Mouse (Mus musculus) limb, embryonic 13.5 days (tissue): Measurements from ENCODE around the gene Zkscan14. TPM values are rescaled to one million over a fixed set of nuclear protein-coding genes. Genes with fewer than 3 reads are reported as not detected.
"Not testable (repeated sequence)": the region's sequence is repeated elsewhere in the genome, so short reads cannot be mapped to it uniquely, and the experiment has no call there.

Source experiments
- ATAC-seq: fragments of 200-750 bp; cut with Nextera tagmentation; 2 replicates; pipeline ENCODE4 v1.8.0; 2017; ENCODE audit warnings: low read depth, moderate number of reproducible peaks, moderate TSS enrichment; ENCODE audit not compliant: low FRiP score
- H3K27ac ChIP-seq: fragments of 300-500 bp; sonication (generic); 2 replicates; pipeline ENCODE4 v1.5.1; 2015; ENCODE audit warnings: inconsistent platforms, mild to moderate bottlenecking, moderate library complexity
- H3K27me3 ChIP-seq: fragments of 300-500 bp; sonication (generic); 2 replicates; pipeline ENCODE4 v1.6.1; 2015; ENCODE audit warnings: mild to moderate bottlenecking, inconsistent platforms
- H3K36me3 ChIP-seq: fragments of 300-500 bp; sonication (generic); 2 replicates; pipeline ENCODE4 v1.6.1; 2015; ENCODE audit warnings: inconsistent platforms, mild to moderate bottlenecking, moderate library complexity
- H3K4me1 ChIP-seq: fragments of 300-500 bp; sonication (generic); 2 replicates; pipeline ENCODE4 v1.6.1; 2015; ENCODE audit warnings: inconsistent platforms
- H3K4me2 ChIP-seq: fragments of 300-500 bp; sonication (generic); replicated peaks from 2 replicates; pipeline ENCODE4 v1.6.1; 2015; ENCODE audit warnings: inconsistent platforms, mild to moderate bottlenecking, moderate library complexity
- H3K4me3 ChIP-seq: fragments of 300-500 bp; sonication (generic); 2 replicates; pipeline ENCODE4 v1.5.1; 2015; ENCODE audit warnings: moderate library complexity, mild to moderate bottlenecking, inconsistent platforms
- H3K9ac ChIP-seq: fragments of 300-500 bp; sonication (generic); 2 replicates; pipeline ENCODE4 v1.6.1; 2015; ENCODE audit warnings: mild to moderate bottlenecking, inconsistent platforms
- H3K9me3 ChIP-seq: fragments of 300-500 bp; sonication (generic); 2 replicates; pipeline ENCODE4 v1.6.1; 2016; ENCODE audit warnings: inconsistent platforms
- WGBS: fragments of 180-500 bp; shearing (Covaris S2); methylation state at CpG from one replicate; pipeline ENCODE4 v1.1.7; 2015; 5-methylcytosine and 5-hydroxymethylcytosine counted together
- polyA plus RNA-seq: library from polyadenylated mRNA; unstranded; fragments of >200 nt; fragmentation: Nextera tagmentation; extraction: Ambion mirVana; gene quantifications from 2 replicates; pipeline ENCODE4 v1.2.1, GENCODE M21; 2015

Gene Zkscan14
- polyA plus RNA-seq, 1 experiment from 2014 or later, result 11.0 TPM

- Histone ChIP-seq H3K9ac (no peak overlapping the region), H3K4me1 (no peaks in the 10 kb centered on the region), H3K27me3 (no peaks in the 10 kb centered on the region), H3K27ac (no peak overlapping the region), H3K9me3 (no peaks in the 10 kb centered on the region), H3K4me2 (no peak overlapping the region), H3K36me3 (peaks cover 78% of the 10 kb centered on the region), H3K4me3 (no peak overlapping the region)
- WGBS, result 91% methylated on average over 21 of the region's 21 CpGs
- no peak for ATAC-seq
These were observed 16.5 kb upstream of the Zkscan14 start for GRCm38 (mm10) chr5:145218206-145218605.

GRCm38 (mm10) chr5:145217746-145218145 is 16.1 kb upstream of the Zkscan14 start:
- H3K4me2 ChIP-seq, result no peak overlapping the region
- no peak for ATAC-seq
- H3K9ac ChIP-seq, result no peak overlapping the region
- H3K27me3 ChIP-seq, result no peaks in the 10 kb centered on the region
- H3K9me3 ChIP-seq, result no peaks in the 10 kb centered on the region
- H3K4me1 ChIP-seq, result no peaks in the 10 kb centered on the region
- no peak overlapping the region for H3K27ac ChIP-seq
- peaks cover 77% of the 10 kb centered on the region for H3K36me3 ChIP-seq
- WGBS, result 82% methylated on average over 6 of the region's 6 CpGs
- no peak overlapping the region for H3K4me3 ChIP-seq

DNA sequence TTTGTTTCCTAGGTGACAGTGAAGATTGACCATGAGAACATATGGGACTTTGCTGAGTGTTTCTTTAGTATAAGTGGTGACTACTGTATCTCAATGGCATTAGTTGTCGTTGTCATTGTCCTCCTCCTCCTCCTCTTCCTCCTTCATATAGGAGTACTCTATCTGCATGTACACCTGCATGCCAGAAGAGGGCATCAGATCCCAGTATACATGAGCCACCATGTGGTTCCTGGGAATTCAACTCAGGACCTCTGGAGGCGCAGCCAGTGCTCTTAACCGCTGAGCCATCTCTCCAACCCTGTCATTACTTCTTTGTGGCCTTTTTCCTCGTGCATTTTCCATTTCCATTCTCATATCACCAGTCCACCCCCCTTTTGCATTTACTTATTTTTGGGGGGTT is 13.0 kb upstream of the Zkscan14 start:
- peaks cover 79% of the 10 kb centered on the region for H3K36me3 ChIP-seq
- no peak overlapping the region for H3K27ac ChIP-seq
- WGBS, result 78% methylated on average over 4 of the region's 4 CpGs
- H3K9me3 ChIP-seq, result no peaks in the 10 kb centered on the region
- no peak for ATAC-seq
- no peaks in the 10 kb centered on the region for H3K27me3 ChIP-seq
- no peak overlapping the region for H3K4me2 ChIP-seq
- no peak overlapping the region for H3K4me3 ChIP-seq
- no peaks in the 10 kb centered on the region for H3K4me1 ChIP-seq
- H3K9ac ChIP-seq, result no peak overlapping the region

GRCm38 (mm10) chr5:145213505-145213904 is 11.8 kb upstream of the Zkscan14 start:
- H3K27me3 ChIP-seq, result no peaks in the 10 kb centered on the region

GRCm38 (mm10) chr5:145212216-145212615 is 10.5 kb upstream of the Zkscan14 start:
- no peaks in the 10 kb centered on the region for H3K9me3 ChIP-seq
- ATAC-seq, result no peak
- WGBS, result 89% methylated on average over 4 of the region's 4 CpGs
- no peak overlapping the region for H3K4me2 ChIP-seq
- no peak overlapping the region for H3K27ac ChIP-seq
- H3K27me3 ChIP-seq, result no peaks in the 10 kb centered on the region
- H3K4me1 ChIP-seq, result no peaks in the 10 kb centered on the region
- H3K36me3 ChIP-seq, result peaks cover 80% of the 10 kb centered on the region
- H3K4me3 ChIP-seq, result no peak overlapping the region
- no peak overlapping the region for H3K9ac ChIP-seq

More at GRCm38 (mm10) chr5:145213505-145213904, 11.8 kb upstream of the Zkscan14 start:
- H3K9ac ChIP-seq, result no peak overlapping the region
- H3K4me3 ChIP-seq, result no peak overlapping the region
- 91% methylated on average over 3 of the region's 3 CpGs for WGBS
- no peak overlapping the region for H3K27ac ChIP-seq
- H3K9me3 ChIP-seq, result no peaks in the 10 kb centered on the region
- H3K36me3 ChIP-seq, result peaks cover 78% of the 10 kb centered on the region
- no peak for ATAC-seq
- H3K4me2 ChIP-seq, result no peak overlapping the region
- no peaks in the 10 kb centered on the region for H3K4me1 ChIP-seq

DNA sequence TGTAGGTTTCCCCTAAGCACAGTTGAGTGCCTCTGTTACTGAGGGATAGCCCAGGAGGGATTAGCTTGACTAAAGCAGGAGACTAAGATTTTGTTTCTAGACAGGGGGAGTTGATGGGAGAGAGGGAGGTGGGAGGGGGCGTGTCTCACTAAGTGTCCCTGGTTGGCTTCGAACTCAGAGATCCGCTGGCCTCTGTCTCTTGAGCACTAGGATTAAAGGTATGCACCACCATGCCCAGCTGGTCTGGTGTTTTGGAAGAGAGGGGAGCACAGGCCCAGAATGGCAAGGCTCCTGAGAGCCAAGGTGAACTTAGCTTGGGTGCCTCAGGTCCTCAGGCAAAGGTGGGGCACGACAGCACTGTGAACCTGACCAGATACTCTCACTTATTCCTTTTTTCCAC is 9.7 kb upstream of the Zkscan14 start:
- no peak overlapping the region for H3K4me3 ChIP-seq
- H3K4me1 ChIP-seq, result no peaks in the 10 kb centered on the region
- H3K4me2 ChIP-seq, result no peak overlapping the region
- H3K27ac ChIP-seq, result no peak overlapping the region
- H3K36me3 ChIP-seq, result peaks cover 83% of the 10 kb centered on the region
- no peaks in the 10 kb centered on the region for H3K9me3 ChIP-seq
- no peak for ATAC-seq
- no peaks in the 10 kb centered on the region for H3K27me3 ChIP-seq
- H3K9ac ChIP-seq, result no peak overlapping the region
- WGBS, result 92% methylated on average over 4 of the region's 4 CpGs

GRCm38 (mm10) chr5:145208391-145208790 is 6.7 kb upstream of the Zkscan14 start:
- not testable (repeated sequence) for H3K4me2 ChIP-seq, H3K9ac ChIP-seq, H3K9me3 ChIP-seq, H3K4me3 ChIP-seq, H3K27me3 ChIP-seq, H3K27ac ChIP-seq, ATAC-seq
- Histone ChIP-seq H3K4me1 (peaks cover 13% of the 10 kb centered on the region), H3K36me3 (peaks cover 57% of the 10 kb centered on the region)
- WGBS, result 48% methylated on average over 11 of the region's 11 CpGs

- H3K9ac ChIP-seq, result no peak overlapping the region
- no peak overlapping the region for H3K27ac ChIP-seq
- peaks cover 54% of the 10 kb centered on the region for H3K36me3 ChIP-seq
- WGBS, result 86% methylated on average over 6 of the region's 6 CpGs
- no peaks in the 10 kb centered on the region for H3K27me3 ChIP-seq
- no peaks in the 10 kb centered on the region for H3K9me3 ChIP-seq
- peaks cover 13% of the 10 kb centered on the region for H3K4me1 ChIP-seq
- H3K4me3 ChIP-seq, result no peak overlapping the region
- H3K4me2 ChIP-seq, result no peak overlapping the region
- no peak for ATAC-seq
These were observed 6.3 kb upstream of the Zkscan14 start for GRCm38 (mm10) chr5:145207954-145208353.

DNA sequence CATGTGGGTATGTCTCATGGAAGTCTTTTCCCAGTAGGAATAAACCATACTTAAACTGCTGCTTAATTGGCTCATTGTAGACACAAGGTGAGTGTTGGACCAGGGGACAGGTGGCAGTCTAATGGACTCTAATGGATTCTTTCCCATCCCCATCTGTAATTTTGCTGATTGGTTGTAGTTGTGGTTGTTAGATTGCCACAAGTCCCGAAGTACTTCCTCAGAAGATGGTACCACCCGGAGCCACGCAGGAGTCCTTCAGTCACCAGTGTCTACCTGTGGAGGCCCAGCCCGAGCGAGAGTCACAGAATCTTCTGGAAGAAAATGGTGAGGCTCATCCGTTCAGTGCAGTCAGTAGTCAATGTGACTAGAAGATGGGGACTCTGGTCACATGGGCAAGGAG is 5.7 kb upstream of the Zkscan14 start:
- Histone ChIP-seq H3K27me3 (no peaks in the 10 kb centered on the region), H3K4me2 (no peak overlapping the region), H3K4me1 (peaks cover 13% of the 10 kb centered on the region), H3K27ac (no peak overlapping the region), H3K36me3 (peaks cover 48% of the 10 kb centered on the region), H3K9me3 (no peaks in the 10 kb centered on the region), H3K4me3 (no peak overlapping the region), H3K9ac (no peak overlapping the region)
- 97% methylated on average over 6 of the region's 6 CpGs for WGBS
- ATAC-seq, result no peak

DNA sequence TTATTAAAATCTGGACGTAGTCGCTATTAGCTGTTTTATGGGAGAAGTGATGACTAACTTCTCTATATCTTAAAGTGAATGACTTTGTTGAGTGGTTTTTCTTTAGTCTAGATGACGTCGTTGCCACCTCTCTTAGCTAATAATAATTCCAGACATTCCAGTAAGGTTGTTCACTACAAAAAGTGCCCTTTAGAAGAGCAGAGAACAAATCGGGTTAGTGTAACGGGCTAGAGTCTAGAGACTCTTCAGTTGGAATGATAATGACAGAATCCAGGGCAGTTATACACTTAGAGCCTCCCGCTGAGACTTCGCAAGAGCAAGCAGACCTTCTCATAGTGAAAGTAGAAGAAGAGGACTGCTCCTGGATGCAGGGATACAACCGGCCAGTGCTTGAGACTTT is 3.4 kb upstream of the Zkscan14 start:
- peak overlapping the region; percentile 72 for H3K4me2 ChIP-seq
- H3K27me3 ChIP-seq, result no peaks in the 10 kb centered on the region
- H3K4me1 ChIP-seq, result peaks cover 25% of the 10 kb centered on the region
- peak overlapping the region; percentile 62 for H3K9ac ChIP-seq
- no peaks in the 10 kb centered on the region for H3K9me3 ChIP-seq
- 19% methylated on average over 9 of the region's 9 CpGs for WGBS
- no peak for ATAC-seq
- H3K36me3 ChIP-seq, result peaks cover 27% of the 10 kb centered on the region
- no peak overlapping the region for H3K27ac ChIP-seq
- peak overlapping the region; percentile 52 for H3K4me3 ChIP-seq

GRCm38 (mm10) chr5:145203936-145204691 is 2.4 kb upstream of the Zkscan14 start, which contains the start of gene Zkscan5:
Zkscan5 (plus strand) TSS chr5:145204562.
- H3K4me1 ChIP-seq, result peaks cover 25% of the 10 kb centered on the region
- H3K9me3 ChIP-seq, result no peaks in the 10 kb centered on the region
- peak within 1 kb of the TSS; percentile 62 for H3K9ac ChIP-seq
- H3K36me3 ChIP-seq, result peaks cover 19% of the 10 kb centered on the region
- H3K27me3 ChIP-seq, result no peaks in the 10 kb centered on the region
- peak within 1 kb of the TSS; percentile 72 for H3K4me2 ChIP-seq
- peak within 1 kb of the TSS; percentile 52 for H3K4me3 ChIP-seq
- peak within 1 kb of the TSS; percentile 89 for H3K27ac ChIP-seq
- WGBS, result under 1% methylated on average over 22 of the region's 22 CpGs
- ATAC-seq, result peak; percentile 98

- no peak overlapping the region for H3K4me2 ChIP-seq
- WGBS, result 46% methylated on average over 3 of the region's 3 CpGs
- no peaks in the 10 kb centered on the region for H3K27me3 ChIP-seq
- no peak overlapping the region for H3K4me3 ChIP-seq
- peaks cover 18% of the 10 kb centered on the region for H3K36me3 ChIP-seq
- no peak overlapping the region for H3K9ac ChIP-seq
- H3K9me3 ChIP-seq, result no peaks in the 10 kb centered on the region
- ATAC-seq, result no peak
- H3K27ac ChIP-seq, result no peak overlapping the region
- peaks cover 25% of the 10 kb centered on the region for H3K4me1 ChIP-seq
These were observed 778 bp upstream of the Zkscan14 start for GRCm38 (mm10) chr5:145202446-145202845.

GRCm38 (mm10) chr5:145200387-145200786 is 1.3 kb downstream of the Zkscan14 start:
- Histone ChIP-seq H3K27me3 (no peaks in the 10 kb centered on the region), H3K9ac (no peak overlapping the region), H3K4me3 (peak overlapping the region; percentile 69), H3K9me3 (no peaks in the 10 kb centered on the region), H3K36me3 (peaks cover 21% of the 10 kb centered on the region), H3K4me2 (peak overlapping the region; percentile 97), H3K27ac (no peak overlapping the region), H3K4me1 (peaks cover 16% of the 10 kb centered on the region)
- ATAC-seq, result no peak
- WGBS, result 76% methylated on average over 7 of the region's 7 CpGs
